Comparison of ENCODE assay signal across 9 mouse cellular contexts in the genomic region with DNA sequence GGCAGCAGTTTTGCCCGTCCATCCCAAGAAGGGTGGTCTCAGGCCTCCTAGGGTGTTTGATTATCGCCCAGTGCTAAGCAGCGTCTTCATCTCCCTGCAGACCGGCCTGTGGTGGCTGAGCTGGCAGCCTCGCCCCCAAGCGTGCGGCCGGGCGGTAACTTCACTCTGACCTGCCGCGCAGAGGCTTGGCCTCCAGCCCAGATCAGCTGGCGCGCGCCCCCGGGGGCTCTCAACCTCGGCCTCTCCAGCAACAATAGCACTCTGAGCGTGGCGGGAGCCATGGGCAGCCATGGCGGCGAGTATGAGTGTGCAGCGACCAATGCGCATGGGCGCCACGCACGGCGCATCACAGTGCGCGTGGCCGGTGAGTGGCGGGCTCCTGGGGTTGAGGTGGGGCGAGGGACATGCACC. TPM values are rescaled to one million over a fixed set of nuclear protein-coding genes. Genes with fewer than 3 reads are reported as not detected.
DNase-seq lines count a peak whose midpoint lies in the region; ATAC-seq and TF ChIP-seq lines count a peak whose summit lies in the region.
"Had no signal": no experiment of that assay in that cellular context is flagged by ENCODE, and none has a peak within 500 bp of the region (broad histone marks: within the 10 kb centered on the region; RNA-seq: fewer than 3 reads in every experiment).

No protein-coding gene starts in this region.

- peaks cover 33% of the 10 kb centered on the region for H3K4me1 ChIP-seq in hindbrain, postnatal 0 days (ENCODE audit: insufficient read depth, low read length)
- H3K4me1 ChIP-seq in liver, embryonic 12.5 days, result peaks cover 83% of the 10 kb centered on the region
- H3K4me1 ChIP-seq in small intestine, adult 2 months (ENCODE audit: control insufficient read depth, insufficient read depth, insufficient read length, low read length), result peaks cover 9% of the 10 kb centered on the region

- no peak for TF ChIP-seq CTCF in hindbrain, postnatal 0 days (IDR thresholded peaks at IDR 0.05; ENCODE audit: low read depth)
- no peak for TF ChIP-seq CTCF in small intestine, adult 2 months (IDR thresholded peaks at IDR 0.05; ENCODE audit: extremely low read depth, insufficient read length, insufficient replicate concordance, low read depth, low read length)

- no peaks in the 10 kb centered on the region for H3K9me3 ChIP-seq in hindbrain, postnatal 0 days (ENCODE audit: low read length)
- H3K9me3 ChIP-seq in liver, embryonic 12.5 days (replicated peaks), result no peaks in the 10 kb centered on the region

- peak; percentile 70 for ATAC-seq in hindbrain, postnatal 0 days
- no peak for ATAC-seq in liver, embryonic 12.5 days

- H3K4me3 ChIP-seq in hindbrain, postnatal 0 days (ENCODE audit: low read length), result peak overlapping the region; percentile 46
- H3K4me3 ChIP-seq in liver, embryonic 12.5 days, result peak overlapping the region; percentile 38
- peak overlapping the region; percentile 20; the same call in 1 of the 2 replicates for H3K4me3 ChIP-seq in small intestine, adult 2 months (ENCODE audit: low read depth, low read length)

- H3K27ac ChIP-seq in hindbrain, postnatal 0 days, result no peak overlapping the region
- no peak overlapping the region for H3K27ac ChIP-seq in liver, embryonic 12.5 days
- no peak overlapping the region for H3K27ac ChIP-seq in small intestine, adult 2 months (ENCODE audit: insufficient read depth, low read depth, low read length)
- H3K27ac ChIP-seq: macrophage had no signal

- no peaks in the 10 kb centered on the region for H3K36me3 ChIP-seq in hindbrain, postnatal 0 days (ENCODE audit: insufficient read depth, low read length)
- no peaks in the 10 kb centered on the region for H3K36me3 ChIP-seq in liver, embryonic 12.5 days
- H3K36me3 ChIP-seq in small intestine, adult 2 months (ENCODE audit: control insufficient read depth, insufficient read depth, low read length), result no peaks in the 10 kb centered on the region

- peak overlapping the region; percentile 74 for H3K4me2 ChIP-seq in hindbrain, postnatal 0 days (ENCODE audit: low read depth, low read length)
- H3K4me2 ChIP-seq in liver, embryonic 12.5 days, result peak overlapping the region; percentile 61

- peak overlapping the region; percentile 56 for H3K9ac ChIP-seq in hindbrain, postnatal 0 days (replicated peaks; ENCODE audit: low read length)
- peak overlapping the region; percentile 8; the same call in 1 of the 2 replicates for H3K9ac ChIP-seq in liver, embryonic 12.5 days

- WGBS in hindbrain, postnatal 0 days, result 2% methylated on average over 31 of the region's 31 CpGs
- WGBS in liver, embryonic 12.5 days (ENCODE audit: insufficient replicate concordance), result 5% methylated on average over 31 of the region's 31 CpGs
- WGBS in small intestine, adult 2 months, result 3% methylated on average over 31 of the region's 31 CpGs

- peak; percentile 13 for DNase-seq in adrenal gland, adult 2 months
- DNase-seq in adrenal gland, adult 18-20 months (ENCODE audit: low spot score in 2 of 2), result no peak
- peak; percentile 73 for DNase-seq in lung, postnatal 10 days
- no peak for DNase-seq in lung, postnatal 36 days
- peak; percentile 69 for DNase-seq in hindbrain, postnatal 0 days (ENCODE audit: low spot score)
- no peak for DNase-seq in urinary bladder, adult 2 months (ENCODE audit: low spot score)

- TF ChIP-seq POLR2A in small intestine, adult 2 months (IDR thresholded peaks at IDR 0.05; ENCODE audit: low read depth, low read length), result no peak

- peaks cover 63% of the 10 kb centered on the region for H3K27me3 ChIP-seq in hindbrain, postnatal 0 days (ENCODE audit: insufficient read depth, low read length)
- H3K27me3 ChIP-seq in liver, embryonic 12.5 days (replicated peaks), result peaks cover 74% of the 10 kb centered on the region
- peaks cover 43% of the 10 kb centered on the region for H3K27me3 ChIP-seq in small intestine, adult 2 months (ENCODE audit: control insufficient read depth, insufficient read depth, low read length)

RNA-seq across cellular contexts. Expression of gene Icam5, which starts 5.6 kb away (rescaled TPM):
- under 1 TPM; 0.17 to 0.31 TPM for total RNA-seq in adrenal gland, adult 2 months (2021)
- polyA plus RNA-seq in adrenal gland, adult 2 months (2012; rRNA removed), result 0.41 and 0.48 TPM in 2 replicates
- under 1 TPM; 0.13 to 0.23 TPM for total RNA-seq in adrenal gland, adult 18-20 months (2021)
- total RNA-seq in hindbrain, postnatal 0 days (2014; rRNA removed), result 9.1 and 9.7 TPM in 2 replicates
- polyA plus RNA-seq in hindbrain, postnatal 0 days (2015; fragmentation: Nextera tagmentation; extraction: Ambion mirVana), result 3.6 and 3.7 TPM in 2 replicates
- 0.42 and 0.45 TPM in 2 replicates for polyA plus RNA-seq in liver, embryonic 12.5 days (2016; fragmentation: Nextera tagmentation; extraction: Ambion mirVana)
- polyA plus RNA-seq in small intestine, adult 2 months (2012; rRNA removed), result 0.11 TPM in 2 replicates
- polyA plus RNA-seq in urinary bladder, adult 2 months (2012; rRNA removed), result 1.2 TPM in 2 replicates

RNA-seq across cellular contexts. Expression of gene Icam4, which starts 8.3 kb away (rescaled TPM):
- total RNA-seq in adrenal gland, adult 2 months (2021), result 1 to 10 TPM; 1.1 to 5.1 TPM
- 1.9 and 2.7 TPM in 2 replicates for polyA plus RNA-seq in adrenal gland, adult 2 months (2012; rRNA removed)
- total RNA-seq in adrenal gland, adult 18-20 months (2021), result 1 to 10 TPM; 1.2 to 4.8 TPM
- total RNA-seq in hindbrain, postnatal 0 days (2014; rRNA removed), result not detected in 2 replicates
- polyA plus RNA-seq in hindbrain, postnatal 0 days (2015; fragmentation: Nextera tagmentation; extraction: Ambion mirVana), result 0.15 TPM in 1 of 2 replicates, not detected in the other
- polyA plus RNA-seq in liver, embryonic 12.5 days (2016; fragmentation: Nextera tagmentation; extraction: Ambion mirVana), result 231 and 238 TPM in 2 replicates
- 0.32 and 0.37 TPM in 2 replicates for polyA plus RNA-seq in small intestine, adult 2 months (2012; rRNA removed)
- polyA plus RNA-seq in urinary bladder, adult 2 months (2012; rRNA removed), result 1.1 and 1.5 TPM in 2 replicates
- polyA plus RNA-seq: macrophage had no signal

RNA-seq across cellular contexts. Expression of gene Icam1, which starts 21.7 kb away (rescaled TPM):
- 10 to 100 TPM; 10.8 to 19.1 TPM for total RNA-seq in adrenal gland, adult 2 months (2021)
- 7.5 and 8.3 TPM in 2 replicates for polyA plus RNA-seq in adrenal gland, adult 2 months (2012; rRNA removed)
- 10 to 100 TPM in 1 of 2 experiments, 1 to 10 TPM in 1; 9.0 to 31.8 TPM for total RNA-seq in adrenal gland, adult 18-20 months (2021)
- 4.3 and 5.0 TPM in 2 replicates for total RNA-seq in hindbrain, postnatal 0 days (2014; rRNA removed)
- 3.8 and 4.4 TPM in 2 replicates for polyA plus RNA-seq in hindbrain, postnatal 0 days (2015; fragmentation: Nextera tagmentation; extraction: Ambion mirVana)
- polyA plus RNA-seq in liver, embryonic 12.5 days (2016; fragmentation: Nextera tagmentation; extraction: Ambion mirVana), result 9.9 TPM in 2 replicates
- 6.8 and 9.4 TPM in 2 replicates for polyA plus RNA-seq in small intestine, adult 2 months (2012; rRNA removed)
- polyA plus RNA-seq in urinary bladder, adult 2 months (2012; rRNA removed), result 27.4 and 28.7 TPM in 2 replicates

RNA-seq across cellular contexts. Expression of gene Zglp1, which starts 29.4 kb away (rescaled TPM):
- total RNA-seq in adrenal gland, adult 2 months (2021), result not detected
- polyA plus RNA-seq in adrenal gland, adult 2 months (2012; rRNA removed), result not detected in 2 replicates
- total RNA-seq in adrenal gland, adult 18-20 months (2021), result not detected
- 1.1 and 2.2 TPM in 2 replicates for total RNA-seq in hindbrain, postnatal 0 days (2014; rRNA removed)
- 0.16 TPM in 1 of 2 replicates, not detected in the other for polyA plus RNA-seq in hindbrain, postnatal 0 days (2015; fragmentation: Nextera tagmentation; extraction: Ambion mirVana)
- polyA plus RNA-seq in liver, embryonic 12.5 days (2016; fragmentation: Nextera tagmentation; extraction: Ambion mirVana), result 0.62 TPM in 1 of 2 replicates, not detected in the other
- 0.80 TPM in 1 of 2 replicates, not detected in the other for polyA plus RNA-seq in small intestine, adult 2 months (2012; rRNA removed)
- 0.43 TPM in 1 of 2 replicates, not detected in the other for polyA plus RNA-seq in urinary bladder, adult 2 months (2012; rRNA removed)
- polyA plus RNA-seq: macrophage had no signal

RNA-seq across cellular contexts. Expression of gene Mrpl4, which starts 34.9 kb away (rescaled TPM):
- total RNA-seq in adrenal gland, adult 2 months (2021), result 100 to 1,000 TPM; 120 to 130 TPM
- polyA plus RNA-seq in adrenal gland, adult 2 months (2012; rRNA removed), result 245 and 270 TPM in 2 replicates
- total RNA-seq in adrenal gland, adult 18-20 months (2021), result 100 to 1,000 TPM; 122 to 124 TPM
- total RNA-seq in hindbrain, postnatal 0 days (2014; rRNA removed), result 104 and 107 TPM in 2 replicates
- polyA plus RNA-seq in hindbrain, postnatal 0 days (2015; fragmentation: Nextera tagmentation; extraction: Ambion mirVana), result 117 and 124 TPM in 2 replicates
- 89.3 and 91.4 TPM in 2 replicates for polyA plus RNA-seq in liver, embryonic 12.5 days (2016; fragmentation: Nextera tagmentation; extraction: Ambion mirVana)
- polyA plus RNA-seq in small intestine, adult 2 months (2012; rRNA removed), result 81.8 and 143 TPM in 2 replicates
- 78.8 and 88.8 TPM in 2 replicates for polyA plus RNA-seq in urinary bladder, adult 2 months (2012; rRNA removed)

Comparison
In these comparisons a context has a peak if more than half of its experiments do, and no peak if none do; other contexts are left out.
1. DNase-seq: peak in adrenal gland, adult 2 months (single experiment), lung, postnatal 10 days (single experiment) and hindbrain, postnatal 0 days (single experiment); none in adrenal gland, adult 18-20 months (0 of 2), lung, postnatal 36 days (single experiment) and urinary bladder, adult 2 months (single experiment).
2. RNA of gene Icam4, which starts 8.3 kb away (polyA plus RNA-seq): 231 to 238 TPM in liver, embryonic 12.5 days; 1.9 to 2.7 TPM in adrenal gland, adult 2 months, 1.1 to 1.5 TPM in urinary bladder, adult 2 months, 0.32 to 0.37 TPM in small intestine, adult 2 months and 0.15 TPM in hindbrain, postnatal 0 days; every median in the first group is over 10 times any median in the second.
3. Peak in every context shown above with its lines, with median percentiles within 50 percentile points of each other: H3K4me3 ChIP-seq.